Mouse (Mus musculus): ENCODE results near the gene Grwd1.

The Grwd1 gene

GRCm38 (mm10) chr7:45833924-45834323 is 3.2 kb upstream of the Grwd1 start:
- DNase-seq, result no peak

- DNase-seq, result no peak
Measured at GRCm38 (mm10) chr7:45833148-45833790, 2.5 kb upstream of the Grwd1 start.

- DNase-seq, result no peak
Measured at GRCm38 (mm10) chr7:45832428-45832827, 1.7 kb upstream of the Grwd1 start.

GRCm38 (mm10) chr7:45831128-45831525 is 383 bp upstream of the Grwd1 start:
- DNase-seq, result no peak

GRCm38 (mm10) chr7:45826631-45827030 is 4.1 kb downstream of the Grwd1 start:
- DNase-seq, result no peak

- no peak for DNase-seq
Measured at GRCm38 (mm10) chr7:45824598-45824997, 6.1 kb downstream of the Grwd1 start, which contains the start of gene Kcnj14. Gene Kcnj14 (minus strand): TSS chr7:45824782.

GRCm38 (mm10) chr7:45820913-45821312 is 9.8 kb downstream of the Grwd1 start:
- no peak for DNase-seq

- no peak for DNase-seq
Measured at GRCm38 (mm10) chr7:45819843-45820242, 10.9 kb downstream of the Grwd1 start.

GRCm38 (mm10) chr7:45815984-45816351 is 14.8 kb downstream of the Grwd1 start:
- DNase-seq, result no peak

GRCm38 (mm10) chr7:45815323-45815983 is 15.3 kb downstream of the Grwd1 start:
- DNase-seq, result no peak

GRCm38 (mm10) chr7:45814841-45815240 is 15.9 kb downstream of the Grwd1 start:
- no peak for DNase-seq

GRCm38 (mm10) chr7:45813787-45814779 is 16.7 kb downstream of the Grwd1 start, which contains the start of gene Cyth2:
Gene Cyth2 (minus strand): TSS chr7:45814581.
- DNase-seq, result peak; percentile 99

GRCm38 (mm10) chr7:45812921-45813320 is 17.8 kb downstream of the Grwd1 start:
- DNase-seq, result no peak

GRCm38 (mm10) chr7:45809276-45810075 is 21.3 kb downstream of the Grwd1 start:
- no peak for DNase-seq

GRCm38 (mm10) chr7:45808471-45808870 is 22.3 kb downstream of the Grwd1 start:
- no peak for DNase-seq

- no peak for DNase-seq
Measured at GRCm38 (mm10) chr7:45805941-45806340, 24.8 kb downstream of the Grwd1 start.

GRCm38 (mm10) chr7:45802551-45802950 is 28.2 kb downstream of the Grwd1 start:
- DNase-seq, result no peak

- peak; percentile 81 to 94 for DNase-seq
Measured at GRCm38 (mm10) chr7:45801348-45801747, 29.4 kb downstream of the Grwd1 start.

- DNase-seq, result peak; percentile 39 to 54
Measured at GRCm38 (mm10) chr7:45800546-45801204, 30.1 kb downstream of the Grwd1 start.

GRCm38 (mm10) chr7:45800001-45800400 is 30.7 kb downstream of the Grwd1 start:
- no peak for DNase-seq

GRCm38 (mm10) chr7:45798931-45799330 is 31.8 kb downstream of the Grwd1 start:
- no peak for DNase-seq

GRCm38 (mm10) chr7:45798511-45798836 is 32.3 kb downstream of the Grwd1 start:
- DNase-seq, result peak; percentile 36 to 53

Data from spleen, adult 18-20 months (tissue).